Mouse (Mus musculus) urinary bladder, postnatal 25 days (tissue): ENCODE measurements around the gene 2010111I01Rik.
"Not testable (repeated sequence)": the region's sequence is repeated elsewhere in the genome, so short reads cannot be mapped to it uniquely, and the experiment has no call there.

Experiments used
- DNase-seq: peaks from one replicate; pipeline ENCODE4 v3.0.0; 2022; ENCODE audit warnings: low spot score

The 2010111I01Rik gene

GRCm38 (mm10) chr13:63206396-63206795, 241.7 kb downstream of the 2010111I01Rik start:
- DNase-seq, result no peak

- no peak for DNase-seq
These were observed 251.8 kb downstream of the 2010111I01Rik start for GRCm38 (mm10) chr13:63216537-63216936.

GRCm38 (mm10) chr13:63223026-63223770, 258.5 kb downstream of the 2010111I01Rik start:
- DNase-seq, result no peak

DNA sequence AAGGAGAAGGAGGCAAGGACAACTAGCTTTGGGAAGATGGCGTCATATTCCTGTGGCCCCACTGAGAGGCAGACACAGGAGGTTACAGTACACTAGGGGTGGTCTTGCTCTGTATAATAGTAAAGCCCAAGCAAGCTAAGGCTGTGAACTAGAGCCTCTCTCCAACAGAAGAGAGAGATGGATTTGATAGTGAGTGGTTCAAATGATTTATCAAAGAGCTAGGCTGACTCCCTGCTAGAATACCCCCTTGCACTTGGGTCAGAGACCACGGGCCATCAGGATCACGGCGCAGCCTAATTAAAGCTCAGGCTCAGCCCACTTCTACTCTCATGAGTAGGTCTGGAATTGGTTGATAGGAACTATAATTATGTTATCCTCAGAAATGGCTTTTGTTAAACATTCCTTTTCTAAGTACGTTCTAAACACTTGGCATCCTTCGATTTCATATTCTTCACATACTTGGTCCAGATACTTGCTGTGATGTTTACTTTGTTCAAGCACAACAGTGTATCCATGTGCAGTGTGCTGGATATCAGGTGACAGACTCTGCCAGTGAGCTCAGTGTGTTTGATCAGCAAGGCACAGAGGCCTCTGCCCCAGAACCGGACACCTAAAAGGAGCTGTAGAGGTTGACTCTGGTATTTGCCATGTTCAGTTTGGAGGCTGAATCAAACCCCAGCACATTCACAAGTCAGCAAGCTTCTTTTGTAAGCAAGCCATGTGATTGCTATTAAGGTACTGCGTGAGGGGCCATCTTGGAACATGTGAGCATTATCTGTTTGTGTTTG, 261.3 kb downstream of the 2010111I01Rik start:
- DNase-seq, result no peak

GRCm38 (mm10) chr13:63227785-63228184, 263.1 kb downstream of the 2010111I01Rik start:
- DNase-seq, result no peak

DNA sequence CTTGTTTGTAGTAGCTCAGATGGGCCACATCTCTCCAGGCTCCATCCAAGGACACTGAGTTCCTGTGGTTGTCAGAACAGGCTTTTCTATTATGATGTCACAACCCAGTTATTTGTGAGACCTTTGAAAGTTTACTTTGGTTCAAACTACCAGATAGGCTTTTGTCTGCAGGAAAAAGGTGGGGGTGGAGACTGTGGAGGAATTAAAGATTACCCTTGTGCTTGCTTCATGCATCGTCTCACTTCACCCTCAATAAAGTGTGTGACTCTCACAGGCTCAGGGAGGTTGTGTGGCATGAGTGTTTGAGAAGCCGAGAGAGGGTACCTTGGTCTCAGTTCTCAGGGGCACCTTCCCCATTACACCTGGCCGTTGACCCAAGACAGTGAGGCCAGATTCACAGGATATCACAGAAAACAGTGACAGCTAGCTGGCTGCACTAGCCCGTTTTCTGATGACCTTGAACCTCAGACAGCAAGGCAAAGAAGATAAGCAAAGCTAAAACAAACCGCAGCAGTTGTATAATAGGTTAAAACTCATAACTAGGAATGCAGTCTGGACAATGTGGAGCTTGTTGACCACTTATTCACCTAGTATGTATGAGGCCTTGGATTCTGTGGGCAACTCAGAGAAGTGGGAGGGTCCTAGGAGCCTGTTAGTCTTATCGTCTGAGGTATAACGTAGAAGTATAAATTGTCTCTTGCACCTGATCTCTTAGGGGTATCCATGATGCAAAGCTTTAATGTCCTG, 266.4 kb downstream of the 2010111I01Rik start:
- DNase-seq, result no peak

- DNase-seq, result no peak
These were observed 267.0 kb downstream of the 2010111I01Rik start for GRCm38 (mm10) chr13:63231702-63232070.

DNA sequence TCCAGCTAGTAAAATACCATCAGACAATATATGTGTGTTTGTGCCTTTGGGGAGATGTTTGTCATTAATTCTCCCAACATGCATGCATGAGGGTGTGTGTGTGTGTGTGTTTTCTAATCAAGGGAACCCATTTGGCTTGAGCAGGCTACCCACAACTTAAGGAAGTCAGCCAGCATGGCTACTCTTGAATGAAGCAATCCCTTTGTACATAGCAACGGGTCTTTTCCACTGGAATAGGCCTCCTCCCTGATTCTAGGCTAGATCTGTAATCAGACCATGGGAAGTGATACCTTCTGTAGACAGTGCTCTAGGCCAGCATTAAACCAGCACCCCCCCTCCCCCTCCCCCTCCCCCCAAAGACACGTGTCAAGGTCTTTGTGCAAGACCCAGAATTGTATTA, 267.9 kb downstream of the 2010111I01Rik start:
- no peak for DNase-seq

- DNase-seq, result not testable (repeated sequence)
These were observed 269.8 kb downstream of the 2010111I01Rik start for GRCm38 (mm10) chr13:63234520-63234919.

DNA sequence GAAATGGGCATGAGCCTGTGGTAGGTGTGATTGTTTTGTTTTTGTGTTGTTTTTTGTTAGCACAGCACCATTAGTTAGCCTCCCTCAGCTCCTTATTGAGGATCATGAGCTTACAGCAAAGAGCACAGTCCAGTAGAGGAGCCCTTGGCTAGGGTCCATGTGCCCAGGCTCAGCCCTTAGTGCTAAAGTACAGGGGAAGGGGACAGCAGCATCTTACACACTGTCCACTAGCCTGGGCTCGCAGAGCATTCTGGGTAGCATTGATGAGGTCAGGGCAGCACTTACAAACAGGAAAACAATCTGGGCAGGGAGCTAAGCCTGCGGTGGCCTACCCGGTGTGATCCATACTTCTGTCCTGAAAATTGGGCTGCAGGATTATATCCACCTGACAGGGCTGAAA, 270.9 kb downstream of the 2010111I01Rik start:
- DNase-seq, result no peak

DNA sequence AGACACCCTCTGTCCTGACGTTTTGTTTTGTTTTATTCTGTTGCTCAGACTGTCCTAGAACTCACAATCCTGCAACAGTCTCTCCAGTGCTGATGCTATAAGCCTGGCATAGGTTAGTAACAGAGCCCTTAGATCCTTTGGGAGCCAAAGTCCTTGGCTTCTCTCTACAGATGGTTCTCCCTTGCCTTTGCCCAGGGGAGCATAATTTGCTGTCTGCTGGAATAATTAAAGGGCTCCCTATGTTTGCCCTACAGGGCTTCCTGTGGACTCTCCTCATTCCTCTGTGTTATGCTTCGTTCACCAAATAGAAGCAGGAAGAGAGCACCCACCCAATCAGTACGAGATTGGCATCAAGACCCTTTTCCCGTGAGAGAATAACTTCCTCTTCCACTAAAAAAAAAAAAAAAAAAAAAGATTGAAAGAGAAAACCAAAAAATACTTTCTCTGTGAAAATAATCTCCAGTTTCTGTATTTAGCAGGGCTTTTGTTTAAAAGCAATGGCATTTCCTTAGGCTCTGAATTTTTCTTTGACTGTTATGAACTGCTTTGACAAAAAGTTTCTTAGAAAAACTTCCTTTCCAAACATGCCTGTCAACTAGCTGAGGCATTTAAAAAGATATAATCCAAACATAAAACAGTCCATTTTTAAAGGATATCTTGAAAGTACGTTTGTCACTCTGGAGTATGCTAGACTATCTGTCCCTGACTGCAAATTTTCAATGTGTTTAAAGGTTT, 271.6 kb downstream of the 2010111I01Rik start:
- no peak for DNase-seq

GRCm38 (mm10) chr13:63238045-63238444, 273.4 kb downstream of the 2010111I01Rik start:
- DNase-seq, result no peak

- DNase-seq, result no peak
These were observed 274.7 kb downstream of the 2010111I01Rik start for GRCm38 (mm10) chr13:63239301-63239804.

GRCm38 (mm10) chr13:63239877-63240671, 275.4 kb downstream of the 2010111I01Rik start:
- peak; percentile 84 for DNase-seq

GRCm38 (mm10) chr13:63240835-63241234, 276.1 kb downstream of the 2010111I01Rik start:
- DNase-seq, result no peak

DNA sequence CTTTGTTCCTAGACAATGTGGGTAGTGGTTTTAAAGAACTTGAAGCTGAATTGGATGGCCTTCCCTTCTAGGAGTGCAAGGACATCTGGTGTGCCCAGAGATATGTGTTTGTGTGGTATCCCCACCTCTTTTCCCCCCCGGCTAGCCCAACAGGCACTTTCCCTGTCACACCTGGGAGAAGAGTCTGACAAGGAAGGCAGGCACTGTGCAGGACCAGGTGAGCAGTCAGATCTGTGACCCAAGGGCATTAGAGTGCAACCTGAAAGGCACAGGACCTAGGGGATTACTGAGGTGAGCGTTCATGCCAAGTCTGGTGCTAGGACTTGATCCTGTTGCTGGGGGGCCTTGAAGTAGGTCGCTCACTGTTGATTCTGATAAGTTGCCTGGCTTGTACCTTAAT, 277.0 kb downstream of the 2010111I01Rik start:
- DNase-seq, result no peak

DNA sequence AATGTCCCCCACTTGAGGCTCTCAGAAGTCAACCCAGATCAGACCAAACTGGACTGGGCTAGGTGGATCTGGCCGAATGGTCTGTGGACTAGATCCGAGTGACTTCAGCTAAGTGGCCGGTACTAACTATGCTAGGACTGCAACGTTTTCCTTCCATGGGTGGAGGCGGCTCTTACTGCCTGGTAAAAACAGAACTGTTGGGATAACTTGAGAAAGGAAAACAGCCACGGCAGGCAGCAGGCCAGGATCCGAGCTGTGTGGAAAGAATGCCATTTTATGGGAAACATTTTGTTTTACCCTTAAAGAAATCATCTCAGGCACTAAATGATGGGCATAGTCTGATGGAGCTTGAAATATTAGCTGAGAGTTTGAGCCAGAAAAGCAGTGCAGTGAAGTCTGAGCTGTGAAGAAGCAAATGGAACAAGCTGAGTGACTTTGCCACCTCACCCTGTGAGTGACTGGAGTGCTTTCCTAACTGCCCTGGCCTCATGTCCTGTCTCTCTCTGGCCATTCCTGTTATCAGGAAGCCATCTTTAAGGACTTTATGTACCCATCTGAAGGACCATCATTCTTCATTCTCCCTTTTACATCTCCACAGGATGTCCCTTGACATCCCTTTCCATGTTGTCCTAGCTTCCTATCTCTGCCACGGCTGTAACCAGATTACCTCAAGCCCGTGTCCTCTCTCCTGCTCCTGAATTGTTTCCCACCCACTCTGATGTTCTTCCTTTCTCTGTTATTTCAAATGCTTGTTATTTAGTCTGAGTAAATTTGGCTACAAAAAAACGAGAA, 277.9 kb downstream of the 2010111I01Rik start:
- no peak for DNase-seq

GRCm38 (mm10) chr13:63243586-63243985, 278.9 kb downstream of the 2010111I01Rik start:
- no peak for DNase-seq

GRCm38 (mm10) chr13:63244425-63244824, 279.7 kb downstream of the 2010111I01Rik start:
- DNase-seq, result no peak

GRCm38 (mm10) chr13:63245218-63245617, 280.5 kb downstream of the 2010111I01Rik start:
- no peak for DNase-seq
